Mouse (Mus musculus) common myeloid progenitor, adult 5-6 weeks (primary cell): Measurements from ENCODE around the gene Cggbp1. TPM values are rescaled to one million over a fixed set of nuclear protein-coding genes. Genes with fewer than 3 reads are reported as not detected.
A peak's percentile ranks its signal among the peaks of the same experiment; 100 is the strongest.

Source experiments
- ATAC-seq: replicated peaks from 2 replicates; pipeline ENCODE4 v1.8.0; 2016; ENCODE audit warnings: low read depth, mild to moderate bottlenecking, moderate TSS enrichment, inconsistent platforms; ENCODE audit not compliant: poor library complexity, severe bottlenecking
- total RNA-seq: library from RNA; stranded (forward); fragments of 200-1000, 187-1606 nt; gene quantifications from 2 replicates; pipeline ENCODE4 v1.2.3, GENCODE M21; 2017

Cggbp1 gene
- total RNA-seq, 1 experiment from 2014 or later: 107 TPM

GRCm38 (mm10) chr16:64872296-64872695, 20.5 kb downstream of the Cggbp1 start:
- 0 out of 2 replicates have a peak, but pooled peaks have one; percentile 26 for ATAC-seq

GRCm38 (mm10) chr16:64872841-64873240, 21.0 kb downstream of the Cggbp1 start:
- ATAC-seq: no peak

GRCm38 (mm10) chr16:64873416-64874305, 21.9 kb downstream of the Cggbp1 start:
- ATAC-seq: peak; percentile 89

GRCm38 (mm10) chr16:64875384-64875783, 23.6 kb downstream of the Cggbp1 start:
- no peak for ATAC-seq

- no peak for ATAC-seq
Observed at GRCm38 (mm10) chr16:64875822-64876221, 24.0 kb downstream of the Cggbp1 start.

GRCm38 (mm10) chr16:64876631-64877265, 25.0 kb downstream of the Cggbp1 start:
- ATAC-seq: no peak

- no peak for ATAC-seq
Observed at GRCm38 (mm10) chr16:64877314-64877713, 25.5 kb downstream of the Cggbp1 start.

- no peak for ATAC-seq
Observed at GRCm38 (mm10) chr16:64878611-64879132, 26.9 kb downstream of the Cggbp1 start.

- no peak for ATAC-seq
Observed at GRCm38 (mm10) chr16:64879735-64880134, 27.9 kb downstream of the Cggbp1 start.

- ATAC-seq: no peak
Observed at GRCm38 (mm10) chr16:64880986-64881385, 29.2 kb downstream of the Cggbp1 start.

GRCm38 (mm10) chr16:64881442-64881841, 29.6 kb downstream of the Cggbp1 start:
- ATAC-seq: no peak

- ATAC-seq: peak; percentile 83
Observed at GRCm38 (mm10) chr16:64883896-64884295, 32.1 kb downstream of the Cggbp1 start.

GRCm38 (mm10) chr16:64884420-64884838, 32.6 kb downstream of the Cggbp1 start:
- ATAC-seq: peak; percentile 70

GRCm38 (mm10) chr16:64885142-64885541, 33.3 kb downstream of the Cggbp1 start:
- ATAC-seq: no peak

- no peak for ATAC-seq
Observed at GRCm38 (mm10) chr16:64885547-64885946, 33.8 kb downstream of the Cggbp1 start.

- ATAC-seq: no peak
Observed at GRCm38 (mm10) chr16:64889496-64889895, 37.7 kb downstream of the Cggbp1 start.

GRCm38 (mm10) chr16:64899084-64899483, 47.3 kb downstream of the Cggbp1 start:
- ATAC-seq: peak; percentile 93

- ATAC-seq: no peak
Observed at GRCm38 (mm10) chr16:64903328-64903727, 51.5 kb downstream of the Cggbp1 start.

- ATAC-seq: peak; percentile 63; the same call in 1 of the 2 replicates
Observed at GRCm38 (mm10) chr16:64907112-64907511, 55.3 kb downstream of the Cggbp1 start.

GRCm38 (mm10) chr16:64908747-64909146, 57.0 kb downstream of the Cggbp1 start:
- ATAC-seq: no peak
